Mouse (Mus musculus): ENCODE data around the gene Ascc3.

The Ascc3 gene

GRCm38 (mm10) chr10:50592355-50593293, at the start of gene Ascc3:
Gene Ascc3, plus strand, starts transcription at chr10:50592669.
- peak; percentile 83 to 89 for DNase-seq (ENCODE audit: low spot score in 2 of 2)

DNA sequence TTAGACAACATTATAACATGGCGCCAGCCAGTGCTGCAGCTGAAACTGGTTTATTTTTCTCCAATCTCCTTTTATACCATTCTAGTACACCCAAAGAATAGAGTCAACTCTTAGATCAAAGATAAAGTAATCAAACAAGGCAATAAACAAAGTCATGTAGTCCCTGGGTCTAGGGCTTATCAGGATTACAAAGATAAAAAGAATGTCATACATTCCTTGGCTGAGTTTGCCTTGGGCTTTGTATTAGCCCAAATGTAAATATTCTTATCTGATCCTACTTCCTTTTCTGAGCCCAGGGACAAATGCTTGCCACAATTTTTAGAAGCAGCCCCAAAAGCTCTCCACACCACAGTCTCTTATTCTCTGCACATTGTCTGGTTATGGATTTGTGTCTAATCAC, 7.7 kb upstream of the Ascc3 start:
- DNase-seq (ENCODE audit: low spot score in 2 of 2) = no peak

- no peak for DNase-seq (ENCODE audit: low spot score in 2 of 2)
Observed at GRCm38 (mm10) chr10:50586556-50586955, 5.9 kb upstream of the Ascc3 start.

- no peak for DNase-seq (ENCODE audit: low spot score in 2 of 2)
Observed at GRCm38 (mm10) chr10:50593371-50593770, 902 bp downstream of the Ascc3 start.

DNA sequence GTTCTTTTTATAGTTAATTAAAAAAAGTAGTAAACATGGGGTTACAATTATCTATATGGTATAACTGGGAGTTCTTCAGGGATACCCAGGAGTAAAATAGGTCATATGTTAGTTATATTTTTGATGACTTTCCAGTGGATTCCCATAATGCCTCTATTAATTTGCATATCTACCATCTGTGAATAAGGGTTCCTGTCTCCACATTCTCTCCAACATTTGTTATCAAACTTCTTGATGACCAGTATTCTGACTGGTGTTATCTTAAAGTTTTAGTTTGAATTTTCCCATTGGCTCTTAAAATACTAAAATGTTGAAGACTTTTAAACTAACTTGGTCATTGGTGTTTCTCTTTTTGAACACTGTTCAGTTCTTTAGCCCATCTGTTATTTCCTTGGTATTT, 2.9 kb downstream of the Ascc3 start:
- DNase-seq (ENCODE audit: low spot score in 2 of 2) = no peak

GRCm38 (mm10) chr10:50604919-50605318, 12.4 kb downstream of the Ascc3 start:
- no peak for DNase-seq (ENCODE audit: low spot score in 2 of 2)

- DNase-seq (ENCODE audit: low spot score in 2 of 2) = no peak
Observed at GRCm38 (mm10) chr10:50613840-50614239, 21.4 kb downstream of the Ascc3 start.

DNA sequence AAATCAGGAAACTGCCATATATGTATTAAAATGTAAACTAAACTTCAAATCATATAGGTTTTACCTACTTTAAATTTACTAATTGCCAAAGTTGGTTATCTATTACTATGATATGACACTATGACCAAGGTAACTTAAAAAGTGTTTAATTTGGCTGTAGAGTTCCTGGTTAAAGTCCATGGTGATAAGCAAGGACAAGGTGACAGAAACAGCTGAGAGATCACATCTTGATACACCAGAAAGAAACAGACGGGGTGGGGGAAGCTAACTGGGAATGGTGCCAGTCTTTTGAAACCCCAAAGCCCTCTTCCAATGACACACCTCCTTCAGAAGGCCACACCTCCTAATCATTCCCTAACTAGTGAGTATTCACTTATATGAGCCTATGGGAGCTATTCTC, 33.4 kb downstream of the Ascc3 start:
- no peak for DNase-seq (ENCODE audit: low spot score in 2 of 2)

GRCm38 (mm10) chr10:50639607-50640006, 47.1 kb downstream of the Ascc3 start:
- DNase-seq (ENCODE audit: low spot score in 2 of 2) = no peak

GRCm38 (mm10) chr10:50650612-50651011, 58.1 kb downstream of the Ascc3 start:
- no peak for DNase-seq (ENCODE audit: low spot score in 2 of 2)

DNA sequence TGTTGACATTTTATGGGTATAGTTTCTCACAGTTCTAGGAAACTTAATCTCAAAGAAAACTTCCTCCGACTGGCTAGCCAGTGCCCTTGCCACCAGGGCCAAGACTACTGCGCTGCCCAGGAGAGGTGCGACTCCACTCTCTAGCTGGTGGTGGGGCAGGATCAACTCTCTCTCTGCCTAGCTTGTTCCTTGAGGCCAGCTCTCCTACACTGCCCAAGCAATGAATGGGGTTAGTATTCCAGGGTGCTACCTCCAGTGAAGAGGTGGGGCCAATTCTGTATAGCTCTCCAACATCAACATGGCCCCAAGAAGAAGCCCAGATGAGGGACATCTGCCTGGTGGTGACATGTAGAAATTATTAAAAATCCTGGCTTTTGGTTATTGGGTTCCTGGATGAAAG, 61.1 kb downstream of the Ascc3 start:
- DNase-seq (ENCODE audit: low spot score in 2 of 2) = no peak

DNA sequence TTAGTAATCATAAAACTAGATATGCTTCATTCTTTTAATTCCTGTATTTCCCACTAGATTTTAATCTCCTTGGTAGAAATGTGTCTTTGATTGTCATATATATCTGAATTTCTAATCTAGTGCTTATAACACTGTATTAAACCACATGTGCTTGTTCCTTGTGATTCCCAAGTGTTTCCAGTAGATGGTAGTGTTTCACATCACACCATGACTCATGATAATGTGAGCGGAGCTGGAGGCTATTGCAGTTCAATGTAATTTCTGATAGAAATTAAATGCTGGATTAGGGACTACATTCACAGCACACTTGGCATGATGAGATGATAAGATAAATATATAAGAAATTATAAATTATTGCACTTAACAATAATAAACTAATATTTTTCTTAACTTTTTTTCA, 64.9 kb downstream of the Ascc3 start:
- DNase-seq (ENCODE audit: low spot score in 2 of 2) = no peak

DNA sequence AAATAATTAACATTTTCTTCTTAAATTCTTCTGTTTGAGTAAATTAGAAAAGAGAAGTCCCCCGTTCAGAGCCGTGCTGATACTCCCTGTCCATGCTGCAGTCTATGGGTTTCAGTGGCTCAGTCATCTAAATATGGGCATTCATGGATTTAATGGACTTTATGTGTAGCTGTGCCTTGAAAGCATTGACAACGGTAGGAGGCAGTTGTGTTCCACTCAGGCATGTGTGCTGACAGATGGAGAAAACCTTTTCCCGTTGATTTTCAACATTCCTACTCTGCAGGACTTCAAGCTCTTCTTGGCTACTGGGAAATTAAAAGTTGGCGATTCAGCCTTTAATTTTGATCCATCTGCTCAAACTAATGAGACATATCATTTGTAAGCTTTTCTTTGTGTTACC, 79.0 kb downstream of the Ascc3 start:
- no peak for DNase-seq (ENCODE audit: low spot score in 2 of 2)

GRCm38 (mm10) chr10:50690324-50690723, 97.9 kb downstream of the Ascc3 start:
- no peak for DNase-seq (ENCODE audit: low spot score in 2 of 2)

DNA sequence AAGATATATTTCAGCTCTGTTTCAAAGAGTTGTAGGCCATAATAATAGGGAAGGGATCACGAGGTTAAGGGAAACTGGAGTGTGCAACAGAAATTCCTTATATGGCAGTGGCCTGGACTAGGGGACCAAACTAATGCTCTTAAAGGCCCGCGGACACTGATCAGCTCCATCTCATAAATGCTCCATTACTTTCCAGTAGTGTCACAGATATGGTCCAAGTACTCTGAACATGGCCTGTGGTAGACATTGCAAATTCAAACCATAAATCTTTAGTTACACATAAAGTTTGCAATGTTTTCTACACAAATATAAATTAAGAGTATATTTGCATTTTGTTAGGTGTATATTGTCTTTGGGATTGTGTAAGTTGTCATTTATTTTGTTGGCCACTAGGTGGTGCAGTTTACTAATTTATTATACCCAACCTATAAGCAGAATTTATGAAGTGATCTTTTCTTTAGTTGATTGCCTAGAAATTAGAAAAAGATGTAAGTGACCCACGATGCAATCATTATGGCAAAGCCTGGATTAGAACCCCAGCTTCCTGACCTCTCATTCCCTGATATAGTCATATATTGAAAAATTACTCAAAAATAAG, 106.5 kb downstream of the Ascc3 start:
- DNase-seq (ENCODE audit: low spot score in 2 of 2) = no peak

DNA sequence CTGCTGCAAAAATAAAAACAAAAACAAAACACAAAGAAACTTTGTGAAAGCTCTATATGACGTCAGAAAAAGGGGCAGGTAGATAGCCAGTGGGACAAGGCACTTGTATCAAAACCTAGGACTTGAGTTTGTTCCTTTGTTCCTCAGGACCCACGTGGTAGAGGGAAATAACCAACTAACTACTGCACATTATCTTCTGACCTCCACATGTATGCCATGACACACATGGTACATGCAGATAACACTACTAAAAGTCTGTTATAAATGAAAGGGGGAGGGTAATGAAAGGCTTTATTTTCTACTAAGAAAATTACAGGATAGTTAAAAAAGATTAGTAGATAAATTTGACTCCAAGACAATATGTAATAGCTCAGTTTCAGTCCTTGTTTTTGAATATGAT, 109.3 kb downstream of the Ascc3 start:
- no peak for DNase-seq (ENCODE audit: low spot score in 2 of 2)

DNA sequence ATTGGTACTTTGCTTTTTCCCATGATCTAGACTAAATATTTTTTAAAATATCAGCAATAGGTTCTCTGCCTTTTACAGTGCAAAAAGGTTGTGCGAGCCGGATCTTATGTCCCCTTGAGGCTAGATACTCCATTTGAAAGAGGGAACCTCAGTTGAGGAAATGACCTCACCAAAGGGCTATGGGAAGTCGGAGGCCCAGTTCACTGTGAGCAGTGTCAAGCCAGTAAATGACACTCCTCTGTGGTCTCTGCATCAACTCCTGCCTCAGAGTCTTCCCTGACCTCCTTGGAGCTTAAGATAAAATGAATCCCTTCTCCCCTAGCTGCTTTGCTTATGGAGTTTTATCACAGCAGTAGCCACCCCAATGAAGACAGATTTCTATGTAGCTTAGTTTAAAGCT, 109.9 kb downstream of the Ascc3 start:
- DNase-seq (ENCODE audit: low spot score in 2 of 2) = no peak

GRCm38 (mm10) chr10:50704202-50704601, 111.7 kb downstream of the Ascc3 start:
- no peak for DNase-seq (ENCODE audit: low spot score in 2 of 2)

DNA sequence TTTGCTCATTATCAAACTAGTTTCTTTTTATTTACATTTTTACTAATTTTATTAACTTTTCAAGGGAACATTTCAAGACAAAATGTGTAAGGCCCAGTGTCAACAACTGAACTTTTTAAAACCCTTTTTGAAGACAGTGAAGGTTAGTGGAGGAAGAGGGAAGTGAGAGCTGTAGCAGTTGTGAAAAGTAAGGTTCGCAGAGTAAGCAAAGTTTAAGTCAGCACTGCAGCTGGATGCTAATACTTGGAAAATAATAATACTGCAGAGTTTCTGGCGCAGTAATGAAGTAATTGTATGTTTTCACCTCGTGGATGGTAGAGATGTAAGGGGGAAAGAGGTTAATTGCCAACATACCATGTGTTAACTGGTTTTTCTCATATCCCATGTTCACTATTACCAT, 112.4 kb downstream of the Ascc3 start:
- DNase-seq (ENCODE audit: low spot score in 2 of 2) = no peak

DNA sequence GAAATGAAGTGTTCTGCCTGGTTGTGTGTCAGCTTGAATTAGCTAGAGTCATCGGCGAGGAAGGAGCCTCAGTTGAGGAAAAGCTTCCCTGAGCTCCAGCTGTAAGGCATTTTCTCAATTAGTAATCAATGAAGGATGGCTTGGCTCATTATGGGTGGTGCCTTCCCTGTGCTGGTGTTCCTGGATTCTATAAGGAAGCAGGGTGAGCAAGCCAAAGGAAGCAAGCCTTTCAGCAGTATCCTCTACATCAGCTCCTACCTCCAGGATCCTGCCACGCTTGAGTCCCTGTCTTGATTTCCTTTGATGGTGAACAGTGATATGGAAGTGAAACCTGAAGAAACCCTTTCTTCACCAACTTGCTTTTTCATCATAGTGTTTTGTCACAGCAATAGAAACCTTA, 118.8 kb downstream of the Ascc3 start:
- DNase-seq (ENCODE audit: low spot score in 2 of 2) = no peak

DNA sequence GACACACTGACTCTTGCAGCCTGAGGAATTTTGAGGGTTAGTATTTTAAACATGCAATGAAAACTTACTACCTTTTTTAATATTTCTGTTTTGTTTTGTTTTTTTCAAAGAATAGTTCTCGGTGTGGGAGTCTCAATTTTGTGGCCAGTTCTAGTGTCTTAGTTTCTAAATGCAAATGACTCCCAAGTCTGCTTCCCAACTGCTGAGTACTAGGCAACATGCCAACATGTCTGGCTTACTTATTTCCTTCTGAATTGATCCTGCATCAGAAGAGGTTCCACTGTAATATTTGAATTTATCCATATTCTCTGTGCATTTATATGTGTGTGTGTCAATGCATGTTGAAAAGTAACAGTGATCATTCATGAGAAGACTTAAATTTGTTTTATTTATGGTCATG, 119.3 kb downstream of the Ascc3 start:
- no peak for DNase-seq (ENCODE audit: low spot score in 2 of 2)

DNA sequence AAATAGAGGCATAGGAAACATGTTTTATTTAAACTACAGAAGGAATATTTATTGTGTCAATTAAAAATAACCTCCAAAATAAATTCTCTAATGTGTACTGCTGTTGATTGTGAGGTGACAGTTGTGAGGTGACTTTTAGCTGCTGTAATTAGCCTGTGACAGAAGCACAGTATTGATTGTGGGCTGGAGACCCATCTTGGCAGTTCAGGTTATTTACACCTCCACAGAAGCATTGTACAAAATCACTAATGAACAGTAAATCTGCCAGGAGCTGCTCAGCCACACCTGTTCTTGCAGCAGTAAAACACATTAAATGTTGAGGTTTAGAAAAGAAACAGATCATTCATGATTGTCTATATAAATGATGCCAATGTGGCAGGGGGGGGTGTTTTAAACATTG, 141.0 kb downstream of the Ascc3 start:
- no peak for DNase-seq (ENCODE audit: low spot score in 2 of 2)

- no peak for DNase-seq (ENCODE audit: low spot score in 2 of 2)
Observed at GRCm38 (mm10) chr10:50762069-50762468, 169.6 kb downstream of the Ascc3 start.

Data from spleen, postnatal 14 days (tissue).